Mouse (Mus musculus) stomach, embryonic 14.5 days (tissue): ENCODE data around the gene Kynu. TPM values are rescaled to one million over a fixed set of nuclear protein-coding genes. Genes with fewer than 3 reads are reported as not detected.

ENCODE experiments used
- ATAC-seq: fragments of 200-750 bp; cut with Nextera tagmentation; 2 replicates; pipeline ENCODE4 v1.8.0; 2017; ENCODE audit warnings: low read depth, moderate TSS enrichment; ENCODE audit not compliant: insufficient number of reproducible peaks, insufficient read depth, low FRiP score
- H3K27ac ChIP-seq: fragments of 300-500 bp; sonication (generic); 2 replicates; pipeline ENCODE4 v1.5.1; 2014; ENCODE audit warnings: mild to moderate bottlenecking, low read length, moderate library complexity, mixed read lengths
- H3K27me3 ChIP-seq: fragments of 300-500 bp; sonication (generic); 2 replicates; pipeline ENCODE4 v1.6.1; 2014; ENCODE audit warnings: low read length, control low read depth, mixed read lengths; ENCODE audit not compliant: control insufficient read depth, insufficient read depth
- H3K36me3 ChIP-seq: fragments of 300-500 bp; sonication (generic); 2 replicates; pipeline ENCODE4 v1.6.1; 2014; ENCODE audit warnings: mild to moderate bottlenecking, control low read depth, low read length, moderate library complexity, mixed read lengths; ENCODE audit not compliant: control insufficient read depth, insufficient read depth
- H3K4me1 ChIP-seq: fragments of 300-500 bp; sonication (generic); 2 replicates; pipeline ENCODE4 v1.6.1; 2014; ENCODE audit warnings: low read length, control low read depth, mixed read lengths; ENCODE audit not compliant: control insufficient read depth, insufficient read depth
- H3K4me2 ChIP-seq: fragments of 300-500 bp; sonication (generic); replicated peaks from 2 replicates; pipeline ENCODE4 v1.6.1; 2014; ENCODE audit warnings: low read depth, low read length, control low read depth
- H3K4me3 ChIP-seq: fragments of 300-500 bp; sonication (generic); 2 replicates; pipeline ENCODE4 v1.5.1; 2014; ENCODE audit warnings: low read depth, low read length, control low read depth
- H3K9ac ChIP-seq: fragments of 300-500 bp; sonication (generic); replicated peaks from 2 replicates; pipeline ENCODE4 v1.6.1; 2014; ENCODE audit warnings: low read depth, mild to moderate bottlenecking, control low read depth, low read length, moderate library complexity, mixed read lengths
- H3K9me3 ChIP-seq: fragments of 300-500 bp; sonication (generic); 2 replicates; pipeline ENCODE4 v1.6.1; 2016; ENCODE audit warnings: low read depth, low read length, control low read depth; ENCODE audit not compliant: control insufficient read depth
- WGBS: fragments of 180-500 bp; shearing (Covaris S2); extraction: QIAGEN DNeasy Blood & Tissue Kit; methylation state at CpG from one replicate; pipeline ENCODE4 v1.1.7; 2014; 5-methylcytosine and 5-hydroxymethylcytosine counted together
- polyA plus RNA-seq: library from polyadenylated mRNA; unstranded; fragments of >200 nt; fragmentation: Nextera tagmentation; extraction: Ambion mirVana; gene quantifications from 2 replicates; pipeline ENCODE4 v1.2.1, GENCODE M21; 2014

The Kynu gene
- polyA plus RNA-seq, 1 experiment from 2014 or later = 0.26 TPM

- Histone ChIP-seq H3K4me1 (no peaks in the 10 kb centered on the region), H3K9me3 (no peaks in the 10 kb centered on the region), H3K4me3 (no peak overlapping the region), H3K27ac (no peak overlapping the region), H3K36me3 (no peaks in the 10 kb centered on the region), H3K9ac (no peak overlapping the region), H3K27me3 (no peaks in the 10 kb centered on the region), H3K4me2 (no peak overlapping the region)
- no peak for ATAC-seq
- 53% methylated on average over 3 of the region's 3 CpGs for WGBS
These were observed 119.0 kb downstream of the Kynu start for GRCm38 (mm10) chr2:43674098-43674497.

GRCm38 (mm10) chr2:43675277-43675676 lies 120.1 kb downstream of the Kynu start:
- Histone ChIP-seq H3K27ac (no peak overlapping the region), H3K9me3 (no peaks in the 10 kb centered on the region), H3K4me2 (no peak overlapping the region), H3K36me3 (no peaks in the 10 kb centered on the region), H3K9ac (no peak overlapping the region), H3K4me1 (no peaks in the 10 kb centered on the region), H3K27me3 (no peaks in the 10 kb centered on the region), H3K4me3 (no peak overlapping the region)
- 76% methylated on average over 4 of the region's 4 CpGs for WGBS
- ATAC-seq = no peak

- no peak overlapping the region for H3K27ac ChIP-seq
- H3K4me2 ChIP-seq = no peak overlapping the region
- H3K9me3 ChIP-seq = no peaks in the 10 kb centered on the region
- H3K9ac ChIP-seq = no peak overlapping the region
- 66% methylated on average over 2 of the region's 2 CpGs for WGBS
- no peaks in the 10 kb centered on the region for H3K4me1 ChIP-seq
- H3K36me3 ChIP-seq = no peaks in the 10 kb centered on the region
- H3K4me3 ChIP-seq = no peak overlapping the region
- H3K27me3 ChIP-seq = no peaks in the 10 kb centered on the region
- no peak for ATAC-seq
These were observed 135.3 kb downstream of the Kynu start for GRCm38 (mm10) chr2:43690402-43690801.

GRCm38 (mm10) chr2:43691290-43691689 lies 136.2 kb downstream of the Kynu start:
- H3K9ac ChIP-seq = no peak overlapping the region
- H3K27ac ChIP-seq = no peak overlapping the region
- H3K4me1 ChIP-seq = no peaks in the 10 kb centered on the region
- no peak for ATAC-seq
- H3K36me3 ChIP-seq = no peaks in the 10 kb centered on the region
- no peak overlapping the region for H3K4me3 ChIP-seq
- H3K4me2 ChIP-seq = no peak overlapping the region
- no peaks in the 10 kb centered on the region for H3K27me3 ChIP-seq
- WGBS = 82% methylated on average over 2 of the region's 2 CpGs
- H3K9me3 ChIP-seq = no peaks in the 10 kb centered on the region

- ATAC-seq = no peak
- Histone ChIP-seq H3K9me3 (no peaks in the 10 kb centered on the region), H3K27ac (no peak overlapping the region), H3K9ac (no peak overlapping the region), H3K27me3 (no peaks in the 10 kb centered on the region), H3K4me3 (no peak overlapping the region), H3K36me3 (no peaks in the 10 kb centered on the region), H3K4me2 (no peak overlapping the region), H3K4me1 (no peaks in the 10 kb centered on the region)
- WGBS = 84% methylated on average over 3 of the region's 3 CpGs
These were observed 140.5 kb downstream of the Kynu start for GRCm38 (mm10) chr2:43695635-43696034.

- H3K36me3 ChIP-seq = no peaks in the 10 kb centered on the region
- WGBS = 91% methylated on average over 2 of the region's 2 CpGs
- H3K9me3 ChIP-seq = no peaks in the 10 kb centered on the region
- H3K4me3 ChIP-seq = no peak overlapping the region
- no peaks in the 10 kb centered on the region for H3K4me1 ChIP-seq
- H3K4me2 ChIP-seq = no peak overlapping the region
- no peak for ATAC-seq
- no peaks in the 10 kb centered on the region for H3K27me3 ChIP-seq
- H3K27ac ChIP-seq = no peak overlapping the region
- H3K9ac ChIP-seq = no peak overlapping the region
These were observed 157.5 kb downstream of the Kynu start for GRCm38 (mm10) chr2:43712611-43713138.

- Histone ChIP-seq H3K36me3 (no peaks in the 10 kb centered on the region), H3K27ac (no peak overlapping the region), H3K4me1 (no peaks in the 10 kb centered on the region), H3K27me3 (no peaks in the 10 kb centered on the region), H3K4me3 (no peak overlapping the region), H3K9me3 (no peaks in the 10 kb centered on the region), H3K4me2 (peak overlapping the region; percentile 37), H3K9ac (no peak overlapping the region)
- 16% methylated on average over 14 of the region's 14 CpGs for WGBS
- ATAC-seq = peak; percentile 79; the same call in 1 of the 2 replicates
These were observed 167.4 kb downstream of the Kynu start for GRCm38 (mm10) chr2:43722446-43723103.

GRCm38 (mm10) chr2:43723104-43723541 lies 168.0 kb downstream of the Kynu start:
- Histone ChIP-seq H3K4me3 (no peak overlapping the region), H3K9me3 (no peaks in the 10 kb centered on the region), H3K36me3 (no peaks in the 10 kb centered on the region), H3K27ac (no peak overlapping the region), H3K9ac (no peak overlapping the region), H3K4me1 (no peaks in the 10 kb centered on the region), H3K27me3 (no peaks in the 10 kb centered on the region), H3K4me2 (peak overlapping the region; percentile 37)
- WGBS = 60% methylated on average over 7 of the region's 7 CpGs
- no peak for ATAC-seq

GRCm38 (mm10) chr2:43727181-43727580 lies 172.1 kb downstream of the Kynu start:
- no peak overlapping the region for H3K27ac ChIP-seq
- no peaks in the 10 kb centered on the region for H3K4me1 ChIP-seq
- H3K4me3 ChIP-seq = no peak overlapping the region
- H3K9ac ChIP-seq = no peak overlapping the region
- H3K27me3 ChIP-seq = no peaks in the 10 kb centered on the region
- no peaks in the 10 kb centered on the region for H3K9me3 ChIP-seq
- H3K4me2 ChIP-seq = no peak overlapping the region
- WGBS = 62% methylated on average over 5 of the region's 5 CpGs
- no peaks in the 10 kb centered on the region for H3K36me3 ChIP-seq
- ATAC-seq = no peak
